Mouse (Mus musculus) lung, postnatal 14 days (tissue): ENCODE results near the gene Tspyl3.
"Not testable (repeated sequence)": the region's sequence is repeated elsewhere in the genome, so short reads cannot be mapped to it uniquely, and the experiment has no call there.

ENCODE experiments used
- DNase-seq: peaks from one replicate; pipeline ENCODE4 v3.0.0; 2021

The Tspyl3 gene

DNA sequence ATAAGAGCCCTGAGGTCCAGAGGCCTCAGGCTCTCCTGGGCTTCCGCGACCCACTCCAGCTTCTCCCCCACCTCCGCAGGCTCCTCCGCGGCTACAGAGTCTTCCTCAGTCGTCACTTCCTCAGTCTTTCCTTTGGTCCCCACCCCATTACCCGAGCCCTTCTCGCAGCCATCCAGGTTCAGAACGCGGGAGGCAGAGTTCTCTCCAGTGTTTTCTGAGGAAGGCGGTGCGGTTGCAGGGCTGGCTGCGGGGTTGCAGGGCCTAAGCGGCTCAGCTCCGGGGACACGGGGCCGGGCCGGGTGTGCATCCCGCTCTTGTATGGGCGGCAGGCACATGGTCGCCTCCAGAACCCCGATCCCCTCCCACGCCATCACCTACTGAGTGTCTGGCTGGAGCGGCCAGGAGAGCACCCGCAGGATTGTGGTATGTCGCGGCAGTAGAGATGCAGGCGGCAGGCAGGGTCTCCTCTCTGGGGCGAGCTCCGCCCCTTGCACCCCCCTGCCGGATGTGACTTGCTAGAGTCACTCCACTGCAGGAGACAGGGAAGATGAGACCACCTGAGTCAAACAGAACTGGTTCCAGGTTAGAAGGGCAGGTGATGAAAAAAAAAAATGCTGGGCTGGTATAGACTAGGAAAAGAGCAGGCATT, at the start of gene Tspyl3:
TSS of gene Tspyl3 (minus strand) at position 496 of the 649 bp plus-strand sequence.
- peak; percentile 45 for DNase-seq

DNA sequence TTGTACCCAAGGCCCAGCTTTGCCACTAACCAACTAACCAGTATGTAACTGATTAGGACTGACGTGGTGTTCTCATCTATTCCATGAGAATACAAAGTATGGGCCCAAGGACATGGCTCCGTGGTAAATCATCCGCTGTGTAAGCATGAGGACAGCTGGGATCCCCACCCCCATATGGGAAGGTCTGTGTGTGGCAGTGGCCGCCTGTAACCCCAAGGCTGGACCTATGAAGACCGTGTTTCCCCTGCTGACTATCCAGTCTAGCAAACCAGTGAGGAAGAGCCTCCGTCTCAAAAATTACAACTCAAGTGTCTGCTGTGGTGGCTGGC, 49.6 kb upstream of the Tspyl3 start:
- DNase-seq = no peak

DNA sequence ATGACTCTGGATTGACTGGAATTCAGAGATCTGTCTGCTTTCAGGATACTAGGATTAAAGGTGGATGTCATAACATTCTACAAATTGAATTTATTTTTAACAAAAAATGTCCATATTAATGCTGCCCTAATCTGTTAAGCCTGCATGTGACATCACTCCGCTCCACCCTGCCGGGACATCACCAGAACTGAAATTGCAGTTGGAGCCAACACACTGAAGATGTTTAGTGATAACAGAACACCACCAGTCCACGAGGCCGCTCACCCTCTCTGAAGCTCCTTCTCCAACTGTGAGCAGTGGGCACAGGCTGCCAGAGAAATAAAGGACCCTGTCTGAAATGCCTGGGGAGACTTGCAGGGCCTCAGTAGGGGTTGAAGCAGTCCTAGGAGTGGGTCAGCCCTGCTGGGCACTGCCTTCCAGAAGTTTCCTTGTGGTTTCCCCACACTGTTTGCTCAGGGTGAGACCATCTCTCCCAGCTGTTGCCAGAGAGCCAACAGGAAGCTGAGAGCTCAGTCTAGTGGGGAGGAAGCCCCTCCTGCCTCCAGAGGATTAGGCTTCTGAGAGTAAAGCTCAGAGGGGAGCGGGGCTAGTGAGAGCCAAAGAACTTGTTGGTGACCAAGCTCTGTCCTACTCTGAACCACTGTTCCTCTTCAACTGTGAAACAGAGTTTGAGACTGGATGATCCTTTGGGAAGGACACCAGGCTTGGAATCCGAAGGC, 49.1 kb upstream of the Tspyl3 start:
- DNase-seq = peak; percentile 15

DNA sequence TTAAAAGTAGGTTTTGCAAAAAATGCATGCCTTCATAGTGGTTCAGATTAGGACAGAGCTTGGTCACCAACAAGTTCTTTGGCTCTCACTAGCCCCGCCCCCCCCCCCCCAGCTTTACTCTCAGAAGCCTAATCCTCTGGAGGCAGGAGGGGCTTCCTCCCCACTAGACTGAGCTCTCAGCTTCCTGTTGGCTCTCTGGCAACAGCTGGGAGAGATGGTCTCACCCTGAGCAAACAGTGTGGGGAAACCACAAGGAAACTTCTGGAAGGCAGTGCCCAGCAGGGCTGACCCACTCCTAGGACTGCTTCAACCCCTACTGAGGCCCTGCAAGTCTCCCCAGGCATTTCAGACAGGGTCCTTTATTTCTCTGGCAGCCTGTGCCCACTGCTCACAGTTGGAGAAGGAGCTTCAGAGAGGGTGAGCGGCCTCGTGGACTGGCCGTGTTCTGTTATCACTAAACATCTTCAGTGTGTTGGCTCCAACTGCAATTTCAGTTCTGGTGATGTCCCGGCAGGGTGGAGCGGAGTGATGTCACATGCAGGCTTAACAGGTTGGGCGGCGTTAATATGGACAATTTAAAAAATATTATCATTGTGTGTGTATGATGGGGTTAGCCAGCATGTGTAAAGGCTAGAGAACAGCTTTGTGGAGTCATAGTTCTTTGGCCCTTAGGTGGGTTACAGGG, 45.1 kb upstream of the Tspyl3 start:
- DNase-seq = not testable (repeated sequence)

DNA sequence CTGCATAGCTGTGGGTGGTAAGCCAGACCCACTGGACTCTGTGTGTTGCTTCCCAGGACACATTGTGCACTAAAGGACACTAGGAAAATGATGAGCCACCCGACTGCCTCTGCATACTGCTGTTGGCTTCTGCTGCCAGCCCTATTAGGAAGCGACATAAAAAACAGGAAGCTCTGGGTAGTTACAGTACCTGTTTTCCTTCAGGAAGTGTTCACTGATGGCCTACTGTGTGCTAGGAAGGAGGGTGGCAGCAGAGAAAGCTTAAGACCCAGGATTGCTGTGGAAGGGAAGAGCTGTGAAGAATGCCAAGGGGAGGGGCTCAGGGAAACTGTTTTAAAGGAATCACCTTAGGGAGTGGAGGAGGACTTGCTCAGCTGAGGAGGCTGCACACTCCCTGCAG, 42.1 kb upstream of the Tspyl3 start:
- DNase-seq = no peak

DNA sequence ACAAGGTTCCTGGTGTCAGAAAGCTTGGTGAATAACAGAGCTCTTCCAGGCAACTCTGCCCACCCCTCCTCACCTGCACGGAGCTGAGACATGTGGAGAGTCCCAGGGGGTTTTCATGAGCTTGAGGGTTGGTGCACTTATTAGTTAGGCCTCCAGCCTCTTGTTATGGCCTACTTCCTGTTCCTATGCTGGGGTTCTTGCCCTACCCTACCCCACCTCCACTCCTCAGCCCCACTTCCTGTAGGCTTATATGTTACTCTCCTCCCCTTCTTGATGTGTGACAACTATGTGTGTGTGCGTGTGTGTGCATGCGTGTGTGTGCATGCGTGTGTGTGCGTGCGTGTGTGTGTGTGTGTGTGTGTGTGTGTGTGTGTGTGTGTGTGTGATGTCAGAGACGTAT, 37.8 kb upstream of the Tspyl3 start:
- DNase-seq = no peak

DNA sequence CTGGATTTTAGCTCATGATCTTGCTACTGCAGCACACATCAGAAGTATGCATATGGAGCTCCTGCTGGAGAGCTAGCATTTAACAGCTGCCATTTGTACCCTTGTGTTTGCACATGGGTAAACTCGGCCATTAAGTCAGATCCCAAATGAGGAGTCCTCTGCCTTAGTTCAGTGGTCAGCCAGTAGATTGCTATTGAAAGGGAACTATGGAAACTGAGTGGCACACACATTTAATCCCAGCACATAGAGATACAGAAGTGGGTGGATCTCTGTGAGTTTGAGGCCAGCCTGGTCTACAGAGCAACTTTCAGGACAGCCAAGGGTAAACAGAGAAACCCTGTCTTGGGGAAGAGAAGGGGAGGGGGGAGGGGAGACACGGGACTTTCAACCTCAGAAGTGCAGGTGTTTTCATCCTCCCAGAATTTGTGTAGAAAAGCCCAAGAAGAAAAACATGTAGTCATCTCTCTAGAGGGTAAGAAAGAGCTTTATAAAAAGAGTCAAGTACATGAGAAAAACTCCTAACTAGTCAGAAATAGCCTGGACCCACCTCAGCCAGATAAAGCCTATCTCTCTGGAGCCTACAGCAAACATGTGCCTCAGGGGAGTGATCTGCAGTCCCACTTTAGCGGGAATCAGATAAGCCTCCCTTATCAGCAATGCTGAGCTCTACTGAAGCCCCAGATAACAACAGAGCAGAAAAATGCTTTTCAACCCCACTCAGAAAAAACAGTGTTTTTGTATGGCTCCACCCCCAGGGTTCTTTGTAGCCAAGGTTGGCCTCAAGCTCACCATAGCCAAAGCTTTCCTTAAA, 34.8 kb upstream of the Tspyl3 start:
- DNase-seq = no peak

DNA sequence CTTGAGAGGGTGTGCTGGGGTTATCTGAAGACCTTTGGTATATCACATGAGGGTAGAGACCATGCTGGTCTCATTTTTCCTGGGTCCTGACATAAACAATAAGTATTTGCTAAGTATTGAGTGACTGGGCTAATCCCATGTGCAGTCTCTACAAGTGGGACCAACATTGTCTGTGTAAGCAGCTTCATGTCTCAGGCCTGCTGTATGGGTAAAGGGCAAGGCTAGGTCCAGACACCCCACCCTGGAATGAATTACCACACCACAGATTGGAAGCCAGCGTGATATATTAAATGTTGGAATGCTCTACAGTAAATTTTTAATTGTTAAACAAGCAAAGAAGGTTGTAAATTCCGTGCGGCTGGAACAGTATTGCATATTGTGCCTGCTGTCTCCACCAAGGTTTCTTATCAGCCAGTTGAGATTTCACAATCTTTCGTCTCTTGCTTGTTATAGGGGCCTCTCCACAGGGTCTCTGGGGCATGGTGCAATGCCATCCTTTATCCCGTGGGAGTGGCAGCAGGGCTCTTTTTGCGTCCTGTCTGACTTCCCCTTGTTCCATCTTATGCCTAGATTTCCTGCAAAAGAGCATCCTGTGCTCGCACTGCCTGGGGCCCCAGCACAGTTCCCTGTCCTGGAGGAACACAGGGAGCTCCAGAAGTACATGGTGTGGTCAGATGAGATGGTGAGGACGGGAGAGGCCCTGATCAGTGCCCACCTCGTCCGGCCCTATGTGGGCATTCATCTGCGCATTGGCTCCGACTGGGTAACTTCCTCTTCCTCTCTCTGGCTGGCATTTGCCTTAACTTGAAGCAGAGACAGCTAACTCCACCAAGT, 34.0 kb upstream of the Tspyl3 start:
- DNase-seq = no peak

DNA sequence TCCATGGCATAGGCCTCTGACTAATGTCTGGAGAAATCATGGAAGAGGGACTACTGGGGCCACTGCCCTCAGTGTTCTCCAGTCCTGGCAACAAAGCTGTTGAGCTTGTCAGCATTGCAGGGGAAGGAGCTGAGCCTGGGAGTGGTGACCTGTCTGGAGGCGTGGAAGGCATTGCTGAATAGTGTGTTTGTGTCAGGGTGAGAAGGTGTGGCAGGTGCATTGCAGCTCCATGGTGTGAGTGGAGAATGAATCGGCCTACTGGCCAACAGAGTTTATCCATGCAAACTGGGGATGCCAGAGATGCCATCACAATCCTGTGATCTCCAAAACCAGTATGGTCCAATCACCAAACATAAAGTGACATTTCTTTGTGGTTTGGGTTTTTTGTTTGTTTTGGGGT, 31.4 kb upstream of the Tspyl3 start:
- no peak for DNase-seq

DNA sequence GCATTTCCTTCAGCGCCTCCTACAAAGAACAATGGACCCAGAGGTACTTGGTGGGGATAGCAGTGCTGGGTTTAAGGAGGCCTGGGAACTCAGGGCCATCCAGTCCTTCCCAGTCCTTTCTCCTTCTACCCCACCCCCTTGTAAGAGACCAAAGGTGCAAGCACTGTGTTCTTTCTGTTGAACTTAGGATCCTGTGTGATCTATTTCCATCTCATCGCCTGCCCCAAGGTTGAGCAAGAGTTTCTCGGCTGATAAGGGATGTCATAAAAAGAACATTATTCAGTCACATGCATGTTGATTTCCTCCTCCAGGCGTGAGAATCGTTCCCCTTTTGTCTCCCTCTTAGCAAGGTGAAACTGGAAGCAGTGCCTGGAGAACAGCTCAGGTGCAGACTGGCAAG, 24.5 kb upstream of the Tspyl3 start:
- no peak for DNase-seq

DNA sequence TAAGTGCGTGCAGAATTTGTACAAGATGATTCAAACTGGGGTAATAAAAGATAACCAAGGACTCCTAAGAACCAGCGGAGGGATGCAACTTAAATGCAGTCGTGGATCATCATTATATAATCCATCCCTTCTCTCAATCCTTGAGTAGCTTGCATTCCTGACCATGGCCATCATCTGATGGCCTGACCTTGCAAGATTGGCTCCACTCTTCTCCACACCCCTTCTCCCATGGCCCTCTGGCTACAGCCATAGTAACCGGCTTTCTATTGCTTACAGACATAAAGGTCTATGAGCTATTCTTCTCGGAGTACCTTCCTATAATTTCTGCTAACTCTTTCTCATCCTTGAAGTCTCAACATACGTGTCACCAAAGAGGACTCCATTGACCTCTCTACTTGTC, 16.9 kb upstream of the Tspyl3 start:
- DNase-seq = no peak

DNA sequence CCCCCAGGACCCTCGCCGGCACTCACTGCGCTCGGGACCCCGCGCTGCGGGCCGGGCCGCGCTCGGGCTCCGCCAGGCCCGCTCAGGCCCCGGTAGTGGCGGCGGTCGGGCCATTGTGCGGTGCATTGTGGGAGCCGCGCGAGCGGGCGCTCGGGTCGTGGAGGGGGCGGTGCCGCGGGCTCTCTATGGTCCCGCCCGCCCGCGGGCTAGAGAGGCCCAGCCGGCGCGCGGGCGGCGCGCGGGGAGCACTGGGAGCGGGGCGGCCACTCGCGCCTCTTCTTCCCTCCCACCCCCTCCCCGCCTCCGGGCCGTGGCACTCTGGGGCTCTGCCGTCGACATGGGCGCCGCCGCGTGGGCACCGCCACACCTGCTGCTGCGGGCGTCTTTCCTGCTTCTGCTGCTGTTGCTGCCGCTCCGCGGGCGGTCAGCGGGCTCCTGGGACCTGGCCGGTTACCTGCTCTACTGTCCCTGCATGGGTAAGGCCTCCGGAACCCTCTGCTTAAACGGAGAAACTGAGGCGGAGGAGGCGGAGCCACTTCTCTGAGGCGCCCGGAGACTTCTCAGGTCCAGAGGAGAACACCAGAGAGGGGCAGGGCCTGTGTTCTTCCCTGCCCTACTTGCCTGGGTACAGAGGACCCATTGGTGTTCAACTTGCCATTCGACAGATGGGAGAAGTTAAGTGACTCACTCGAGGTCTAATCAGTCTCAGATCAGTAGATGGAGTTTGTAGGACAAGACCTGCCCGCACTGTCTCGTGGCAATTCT, 16.2 kb upstream of the Tspyl3 start, which contains the start of the genes Plagl2 and Pofut1:
TSS of gene Plagl2 (minus strand) at position 177 of the 765 bp plus-strand sequence.
TSS of gene Pofut1 (plus strand) at position 284 of the 765 bp plus-strand sequence.
- peak; percentile 90 for DNase-seq

DNA sequence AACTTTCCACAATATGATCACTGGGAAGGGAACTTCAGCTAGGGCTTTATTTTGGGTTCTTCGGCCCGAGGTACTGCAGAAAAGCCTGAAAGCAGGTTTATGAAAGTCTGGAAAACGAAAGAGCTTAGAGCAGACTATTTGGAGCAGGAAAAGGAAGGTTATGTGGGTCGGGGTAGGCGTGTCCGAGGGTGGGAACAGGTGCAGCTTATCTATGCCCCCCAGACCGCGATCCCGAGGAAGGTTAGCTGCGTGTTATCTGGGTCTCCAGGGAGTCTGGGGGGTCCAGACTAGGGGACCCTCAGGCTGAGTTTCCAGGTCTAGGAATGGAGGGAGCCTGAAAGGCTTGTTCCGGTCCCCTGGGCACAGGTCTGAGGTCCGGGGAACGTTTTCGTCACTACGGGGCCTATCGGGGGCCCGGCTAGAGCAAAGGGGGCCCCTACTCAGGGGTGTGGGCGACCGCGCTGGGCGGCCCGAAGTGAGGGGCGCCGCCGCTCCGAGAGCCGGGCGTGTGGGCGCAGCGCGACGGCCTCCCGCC, 15.5 kb upstream of the Tspyl3 start:
- DNase-seq = no peak

DNA sequence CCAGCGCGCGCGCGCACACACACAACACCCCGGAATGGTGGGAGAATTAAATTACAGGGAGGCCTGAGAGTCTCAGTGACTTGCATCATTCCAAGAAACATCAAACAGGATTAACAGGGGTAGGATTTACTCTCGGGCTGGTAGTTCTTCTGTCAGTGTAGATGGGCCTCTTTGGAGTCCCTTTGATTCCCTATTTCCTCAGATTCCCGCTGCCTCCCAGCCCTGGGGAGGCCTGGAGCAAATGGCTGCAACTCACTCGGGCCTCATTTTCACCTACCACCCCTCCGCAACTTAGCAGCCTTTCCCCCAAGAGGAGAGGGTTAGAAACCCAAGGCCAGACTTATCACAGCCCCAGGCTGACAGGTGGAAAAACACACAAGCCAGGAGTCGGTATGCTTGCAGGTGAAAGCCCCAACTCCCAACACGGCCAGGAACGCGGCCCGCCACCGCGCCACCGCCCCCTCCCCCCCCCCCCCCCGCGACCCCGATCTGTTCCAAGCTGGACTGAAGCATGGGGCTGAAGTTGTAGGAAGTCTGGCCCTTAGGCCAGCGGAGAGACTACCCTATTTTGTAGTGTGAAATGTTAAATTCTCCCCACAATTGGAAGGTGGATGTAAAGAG, 14.7 kb upstream of the Tspyl3 start:
- DNase-seq = no peak

DNA sequence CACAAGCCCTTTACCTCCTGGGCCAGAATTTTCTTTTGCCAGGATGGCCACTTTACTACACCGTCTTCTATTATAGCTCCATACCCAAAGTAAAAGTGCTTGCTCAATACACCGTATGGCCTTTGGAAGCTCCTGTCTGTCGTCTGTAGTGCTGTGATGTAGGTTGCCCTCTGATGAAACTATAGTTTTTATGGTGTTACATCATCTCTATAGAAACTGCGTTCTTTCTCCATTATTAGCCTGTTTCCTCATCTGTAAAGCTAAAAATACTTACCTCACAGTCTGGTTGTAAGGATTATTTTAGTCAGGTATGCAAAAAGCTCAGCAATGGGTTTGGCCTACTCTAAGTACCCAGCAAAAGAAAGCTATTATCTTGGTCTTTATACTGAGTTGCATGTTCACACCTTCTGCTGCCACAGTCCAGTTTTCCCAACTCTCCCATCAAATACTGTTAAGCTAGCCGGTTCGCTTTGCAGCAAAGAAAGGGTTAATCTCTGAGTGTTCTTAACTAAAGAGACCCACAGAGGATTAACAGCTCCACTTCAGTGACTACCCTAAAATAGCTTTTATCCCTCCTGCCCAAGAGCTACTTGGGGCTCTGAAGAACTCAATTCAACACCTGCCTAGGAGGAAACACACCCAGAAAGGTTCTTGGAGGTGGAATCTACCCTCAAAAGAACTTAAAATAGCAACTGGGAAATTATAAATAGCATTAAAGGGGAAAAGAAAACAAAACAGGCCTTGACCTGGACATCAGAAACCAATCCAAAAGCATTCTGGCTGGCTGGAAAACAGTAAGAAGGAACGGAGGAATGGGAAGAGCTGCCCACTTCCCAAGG, 14.0 kb upstream of the Tspyl3 start:
- no peak for DNase-seq

DNA sequence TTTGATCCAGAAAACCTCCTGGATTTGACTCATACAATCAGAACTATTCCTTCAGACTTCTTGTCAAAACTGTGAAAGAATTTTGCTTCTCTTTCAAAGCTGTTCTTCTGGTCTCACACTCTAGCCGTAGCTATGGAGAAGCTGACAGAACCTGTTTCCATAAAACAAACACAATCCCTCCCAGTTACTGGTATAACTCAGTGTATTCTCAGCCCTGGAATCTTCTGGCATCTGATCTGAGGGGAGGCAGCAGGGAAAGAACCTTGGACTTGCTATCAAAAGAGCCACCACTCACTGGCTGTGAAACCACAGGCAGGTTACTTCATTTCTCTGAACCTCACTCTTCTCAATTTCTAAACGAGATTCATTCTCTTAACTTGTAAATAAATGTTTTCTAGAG, 13.2 kb upstream of the Tspyl3 start:
- DNase-seq = no peak

DNA sequence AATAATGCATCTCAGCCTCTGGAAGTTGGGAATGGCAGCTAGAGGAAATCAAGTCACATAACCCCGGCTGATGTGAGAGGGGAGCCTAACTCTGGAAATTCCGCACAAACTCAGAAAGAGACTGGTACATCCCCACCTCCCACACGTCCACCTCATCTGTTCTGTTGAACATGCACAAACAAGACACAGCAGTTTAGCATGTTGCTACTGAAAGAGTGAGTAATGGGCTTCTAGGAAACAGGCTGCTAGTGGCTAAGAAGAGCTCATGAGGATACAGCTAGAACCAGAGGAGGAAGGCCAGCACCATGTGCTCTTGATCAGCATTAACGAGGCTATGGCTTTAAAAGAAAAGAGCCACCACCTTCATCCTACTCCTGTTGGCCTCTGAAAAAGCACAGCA, 12.7 kb upstream of the Tspyl3 start:
- DNase-seq = no peak

DNA sequence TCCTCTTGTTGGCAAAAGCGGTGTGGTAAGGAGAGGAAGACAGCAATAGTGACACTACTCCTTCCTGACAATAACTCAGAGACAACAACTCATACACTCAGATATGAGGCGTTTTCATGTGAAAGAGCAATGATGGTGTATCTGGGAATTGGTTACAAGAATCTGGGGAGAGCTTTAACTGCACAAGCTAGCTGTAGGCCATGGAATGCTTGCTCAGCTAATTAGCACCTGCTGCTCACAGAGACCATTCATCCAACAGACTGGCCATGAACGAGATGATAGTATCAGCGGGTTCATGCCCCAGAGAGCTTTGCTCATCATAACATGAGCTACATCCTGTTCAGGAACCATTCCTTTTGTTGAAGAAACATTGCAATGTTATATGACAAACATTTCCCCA, 12.0 kb upstream of the Tspyl3 start:
- no peak for DNase-seq

DNA sequence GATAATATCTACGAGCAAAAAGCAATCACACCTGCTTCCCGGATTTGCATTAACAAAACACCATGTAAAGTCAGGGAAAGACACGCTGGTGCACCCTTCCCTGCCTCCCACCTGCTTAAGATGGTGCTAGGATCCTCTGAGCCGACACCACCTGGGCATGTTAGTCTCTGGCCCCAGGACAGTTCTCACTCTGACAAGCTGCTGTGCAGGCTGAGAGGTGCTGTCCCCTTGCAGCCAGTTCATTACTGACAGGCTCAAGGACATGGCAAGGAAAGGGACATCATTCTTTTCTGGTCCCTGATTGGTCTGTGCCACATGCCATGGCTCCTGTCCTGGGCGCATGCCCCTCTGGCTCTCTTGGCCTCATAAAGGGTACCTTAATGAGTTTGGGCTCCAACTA, 3.3 kb upstream of the Tspyl3 start:
- no peak for DNase-seq

DNA sequence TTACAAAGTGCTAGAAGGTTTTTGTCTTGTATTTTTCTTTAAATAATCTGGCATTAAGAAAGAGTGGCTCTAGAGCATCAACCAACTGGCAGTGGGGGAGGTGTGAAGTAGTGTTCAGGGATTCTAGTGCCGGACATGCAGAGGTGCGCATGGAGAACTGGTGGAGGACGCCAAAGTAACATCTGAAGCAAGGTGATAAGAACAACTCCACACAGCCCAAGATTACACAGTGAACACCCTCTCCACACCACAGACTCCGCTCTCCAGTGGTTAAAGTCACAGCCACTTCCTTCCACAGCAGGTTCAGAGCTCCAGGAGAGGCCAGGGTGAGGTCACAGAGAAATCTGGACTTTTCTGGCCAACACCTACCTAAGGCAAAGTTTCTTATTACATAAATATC, 2.7 kb upstream of the Tspyl3 start:
- DNase-seq = no peak
